Mouse (Mus musculus): Measurements from ENCODE around the gene Cluh. TPM values are rescaled to one million over a fixed set of nuclear protein-coding genes. Genes with fewer than 3 reads are reported as not detected.

The Cluh gene
- polyA plus RNA-seq (2015; fragmentation: Nextera tagmentation; extraction: Ambion mirVana): 18.7 and 22.7 TPM in 2 replicates

DNA sequence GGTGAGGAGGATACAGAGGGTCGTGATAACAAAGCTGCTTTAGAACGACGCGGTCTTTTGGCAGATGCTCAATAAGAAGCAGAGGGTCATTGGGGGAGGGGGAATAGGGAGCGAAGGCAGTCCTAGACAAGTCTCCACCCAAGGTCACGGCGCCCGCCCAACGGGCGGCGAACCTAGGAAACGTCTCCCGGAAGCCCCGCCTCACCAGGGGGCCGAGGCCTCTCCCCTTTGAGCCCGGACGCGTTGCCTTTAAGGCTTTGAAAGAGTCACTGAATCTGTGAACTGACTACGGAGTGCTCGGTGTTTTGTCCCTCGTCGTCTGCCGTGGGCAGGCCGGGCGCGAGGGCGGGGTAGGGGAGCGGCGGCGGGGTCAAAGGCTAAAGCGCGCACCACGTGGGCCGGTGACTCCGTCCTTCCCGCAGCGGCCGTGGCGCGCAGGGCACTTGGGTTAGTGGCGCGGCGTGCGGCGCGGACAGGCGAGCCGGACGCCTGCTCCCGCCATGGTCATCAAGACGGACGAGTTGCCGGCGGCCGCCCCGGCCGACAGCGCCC lies at the start of gene Cluh:
Gene Cluh, plus strand, starts transcription at position 401 of the 552 bp plus-strand sequence.
- peak within 1 kb of the TSS; percentile 91 for H3K4me2 ChIP-seq (ENCODE audit: low read length)
- H3K27me3 ChIP-seq (replicated peaks; ENCODE audit: control insufficient read depth, insufficient read depth, low read length): no peaks in the 10 kb centered on the region
- no peaks in the 10 kb centered on the region for H3K9me3 ChIP-seq (ENCODE audit: control insufficient read depth, low read length)
- under 1% methylated on average over 48 of the region's 58 CpGs for WGBS
- H3K4me3 ChIP-seq (ENCODE audit: low read length): peak within 1 kb of the TSS; percentile 75
- H3K27ac ChIP-seq (ENCODE audit: low read depth, low read length): peak within 1 kb of the TSS; percentile 66
- no peaks in the 10 kb centered on the region for H3K36me3 ChIP-seq (ENCODE audit: control insufficient read depth, insufficient read depth, low read length)
- H3K4me1 ChIP-seq (ENCODE audit: control insufficient read depth, insufficient read depth, low read depth, low read length): peaks cover 37% of the 10 kb centered on the region
- ATAC-seq: peak; percentile 88
- H3K9ac ChIP-seq (ENCODE audit: low read depth, low read length): peak within 1 kb of the TSS; percentile 84

DNA sequence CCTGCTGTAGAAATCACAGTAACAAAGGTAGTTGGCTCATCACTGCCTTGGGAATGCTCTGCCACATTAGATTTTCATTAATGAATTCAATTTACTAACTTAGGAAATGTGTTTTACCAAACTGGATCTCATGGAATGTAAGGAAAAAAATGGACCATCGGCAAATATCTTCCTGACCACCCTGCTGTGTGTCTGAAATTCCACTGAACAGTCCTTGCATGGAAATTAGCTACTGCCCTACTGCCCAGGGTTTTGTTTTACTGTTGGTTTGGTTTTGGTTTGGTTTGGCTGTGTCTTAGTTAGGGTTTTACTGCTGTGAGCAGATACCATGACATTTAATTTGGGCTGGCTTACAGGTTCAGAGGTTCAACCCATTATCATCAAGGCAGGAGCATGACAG lies 47.0 kb upstream of the Cluh start:
- ATAC-seq: no peak
- Histone ChIP-seq H3K27me3 (replicated peaks; ENCODE audit: control insufficient read depth, insufficient read depth, low read length) (no peaks in the 10 kb centered on the region), H3K9me3 (ENCODE audit: control insufficient read depth, low read length) (no peaks in the 10 kb centered on the region), H3K4me3 (ENCODE audit: low read length) (no peak overlapping the region), H3K9ac (ENCODE audit: low read depth, low read length) (no peak overlapping the region), H3K4me2 (ENCODE audit: low read length) (no peak overlapping the region), H3K27ac (ENCODE audit: low read depth, low read length) (no peak overlapping the region), H3K4me1 (ENCODE audit: control insufficient read depth, insufficient read depth, low read depth, low read length) (no peaks in the 10 kb centered on the region), H3K36me3 (ENCODE audit: control insufficient read depth, insufficient read depth, low read length) (no peaks in the 10 kb centered on the region)
- 78% methylated on average over 1 of the region's 1 CpGs for WGBS

DNA sequence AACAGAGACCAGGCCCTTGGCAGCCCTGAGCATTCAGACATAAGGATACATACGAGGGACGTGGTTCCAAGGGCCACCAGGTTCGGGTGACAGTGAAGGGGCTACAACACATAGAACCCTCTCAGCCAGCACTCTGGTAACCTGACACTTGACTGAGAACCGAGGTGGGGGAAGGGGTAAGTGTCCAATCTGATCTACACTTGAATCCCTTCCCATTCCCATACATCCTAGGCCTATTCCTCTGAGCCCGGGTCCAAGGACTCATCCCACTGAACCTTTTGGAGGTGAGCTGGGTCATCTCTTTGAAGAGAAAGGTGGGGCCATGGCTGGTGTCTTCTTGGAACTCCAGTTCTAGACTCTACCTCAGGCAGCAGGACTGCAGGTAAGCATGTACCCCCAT lies 39.2 kb upstream of the Cluh start:
- 29% methylated on average over 5 of the region's 5 CpGs for WGBS
- ATAC-seq: no peak
- no peaks in the 10 kb centered on the region for H3K36me3 ChIP-seq (ENCODE audit: control insufficient read depth, insufficient read depth, low read length)
- H3K4me1 ChIP-seq (ENCODE audit: control insufficient read depth, insufficient read depth, low read depth, low read length): peaks cover 7% of the 10 kb centered on the region
- H3K27me3 ChIP-seq (replicated peaks; ENCODE audit: control insufficient read depth, insufficient read depth, low read length): peaks cover 26% of the 10 kb centered on the region
- no peak overlapping the region for H3K27ac ChIP-seq (ENCODE audit: low read depth, low read length)
- peak overlapping the region; percentile 93 for H3K4me2 ChIP-seq (ENCODE audit: low read length)
- H3K9ac ChIP-seq (ENCODE audit: low read depth, low read length): no peak overlapping the region
- peak overlapping the region; percentile 56; the same call in 1 of the 2 replicates for H3K4me3 ChIP-seq (ENCODE audit: low read length)
- no peaks in the 10 kb centered on the region for H3K9me3 ChIP-seq (ENCODE audit: control insufficient read depth, low read length)

DNA sequence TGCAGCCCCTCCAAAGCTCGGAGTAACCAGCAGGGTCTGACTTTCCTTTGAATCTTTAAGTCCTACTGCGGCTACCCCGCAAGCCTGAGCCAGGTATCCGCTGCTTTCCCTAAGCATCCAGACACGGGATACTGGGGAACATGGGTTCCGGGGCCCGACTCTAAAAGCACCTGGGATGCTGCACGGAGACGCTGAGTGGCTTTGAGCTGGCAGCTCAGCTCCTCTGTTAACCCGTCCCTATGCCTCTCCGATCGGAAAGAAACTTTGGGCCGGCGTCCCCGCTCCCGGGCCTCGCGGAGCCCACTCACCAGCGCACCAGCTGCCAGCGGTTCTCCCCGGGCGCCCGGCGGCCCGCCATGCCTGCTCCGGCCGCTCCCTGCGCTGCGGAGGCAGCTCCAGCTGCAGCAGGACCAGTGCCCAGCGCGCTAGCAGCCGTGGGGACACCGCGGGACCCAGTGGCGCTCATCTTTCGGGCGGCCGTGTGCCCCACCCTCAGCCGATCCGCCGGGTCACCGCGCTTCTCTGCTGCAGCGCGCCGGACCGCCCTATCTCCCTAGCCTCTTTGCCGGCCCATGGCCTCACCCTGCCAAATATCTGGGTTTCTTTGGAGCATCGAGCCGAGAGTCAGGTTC lies 38.6 kb upstream of the Cluh start, which contains the start of gene Rap1gap2:
Gene Rap1gap2, minus strand, starts transcription at position 371 of the 632 bp plus-strand sequence.
- WGBS: under 1% methylated on average over 45 of the region's 50 CpGs
- Histone ChIP-seq H3K36me3 (ENCODE audit: control insufficient read depth, insufficient read depth, low read length) (no peaks in the 10 kb centered on the region), H3K9me3 (ENCODE audit: control insufficient read depth, low read length) (no peaks in the 10 kb centered on the region), H3K4me3 (ENCODE audit: low read length) (peak within 1 kb of the TSS; percentile 56), H3K4me2 (ENCODE audit: low read length) (peak within 1 kb of the TSS; percentile 93), H3K4me1 (ENCODE audit: control insufficient read depth, insufficient read depth, low read depth, low read length) (peaks cover 7% of the 10 kb centered on the region), H3K27me3 (replicated peaks; ENCODE audit: control insufficient read depth, insufficient read depth, low read length) (peaks cover 26% of the 10 kb centered on the region), H3K9ac (ENCODE audit: low read depth, low read length) (peak within 1 kb of the TSS; percentile 64), H3K27ac (ENCODE audit: low read depth, low read length) (no peak within 1 kb of the TSS)
- peak; percentile 56; the same call in 1 of the 2 replicates for ATAC-seq

DNA sequence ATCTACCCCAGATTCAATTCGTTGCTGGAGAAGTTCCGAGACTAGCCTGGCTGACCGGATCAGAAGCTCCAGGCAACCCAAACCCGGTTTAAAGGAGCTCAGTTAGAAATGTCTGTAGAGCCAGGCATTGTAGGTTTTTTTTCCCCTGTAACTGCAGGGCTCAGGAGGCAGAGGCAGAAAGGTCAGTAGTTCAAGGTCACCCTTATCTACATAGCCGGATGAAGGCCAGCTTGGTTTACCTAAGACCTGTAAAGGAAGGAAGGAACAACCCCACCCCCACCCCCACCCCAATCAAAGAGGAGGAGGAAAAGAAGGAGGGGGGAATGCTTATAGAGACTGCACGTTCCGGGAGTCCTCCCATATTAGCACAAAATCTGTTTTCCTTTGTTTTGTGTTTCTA lies 37.9 kb upstream of the Cluh start:
- H3K9me3 ChIP-seq (ENCODE audit: control insufficient read depth, low read length): no peaks in the 10 kb centered on the region
- peak overlapping the region; percentile 93 for H3K4me2 ChIP-seq (ENCODE audit: low read length)
- 16% methylated on average over 7 of the region's 7 CpGs for WGBS
- H3K36me3 ChIP-seq (ENCODE audit: control insufficient read depth, insufficient read depth, low read length): no peaks in the 10 kb centered on the region
- no peak overlapping the region for H3K9ac ChIP-seq (ENCODE audit: low read depth, low read length)
- peaks cover 30% of the 10 kb centered on the region for H3K27me3 ChIP-seq (replicated peaks; ENCODE audit: control insufficient read depth, insufficient read depth, low read length)
- no peak for ATAC-seq
- no peak overlapping the region for H3K27ac ChIP-seq (ENCODE audit: low read depth, low read length)
- peaks cover 7% of the 10 kb centered on the region for H3K4me1 ChIP-seq (ENCODE audit: control insufficient read depth, insufficient read depth, low read depth, low read length)
- no peak overlapping the region; the same call in 1 of the 2 replicates for H3K4me3 ChIP-seq (ENCODE audit: low read length)

DNA sequence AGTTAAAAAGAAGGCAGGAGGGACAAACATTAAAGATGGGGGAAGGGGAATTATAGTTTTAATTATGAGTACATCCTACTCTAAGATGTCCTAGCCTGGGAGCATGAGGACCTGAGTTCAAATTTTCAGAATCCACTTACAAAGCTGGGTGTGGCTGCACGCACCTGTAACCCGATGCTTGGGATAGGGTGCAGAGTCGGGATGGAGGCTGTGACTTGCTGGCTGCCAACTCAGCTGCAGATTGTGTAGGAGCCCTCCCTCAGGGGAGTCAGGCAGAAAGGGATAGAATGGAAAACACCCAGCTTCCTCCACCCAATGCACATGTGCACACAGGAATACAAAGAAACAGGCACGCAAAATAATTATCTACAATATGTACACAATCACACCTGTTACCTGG lies 35.9 kb upstream of the Cluh start:
- no peaks in the 10 kb centered on the region for H3K9me3 ChIP-seq (ENCODE audit: control insufficient read depth, low read length)
- no peak for ATAC-seq
- H3K4me2 ChIP-seq (ENCODE audit: low read length): no peak overlapping the region
- WGBS: 69% methylated on average over 4 of the region's 4 CpGs
- no peaks in the 10 kb centered on the region for H3K36me3 ChIP-seq (ENCODE audit: control insufficient read depth, insufficient read depth, low read length)
- H3K27ac ChIP-seq (ENCODE audit: low read depth, low read length): no peak overlapping the region
- H3K4me1 ChIP-seq (ENCODE audit: control insufficient read depth, insufficient read depth, low read depth, low read length): peaks cover 7% of the 10 kb centered on the region
- no peak overlapping the region for H3K4me3 ChIP-seq (ENCODE audit: low read length)
- no peak overlapping the region for H3K9ac ChIP-seq (ENCODE audit: low read depth, low read length)
- H3K27me3 ChIP-seq (replicated peaks; ENCODE audit: control insufficient read depth, insufficient read depth, low read length): peaks cover 27% of the 10 kb centered on the region

DNA sequence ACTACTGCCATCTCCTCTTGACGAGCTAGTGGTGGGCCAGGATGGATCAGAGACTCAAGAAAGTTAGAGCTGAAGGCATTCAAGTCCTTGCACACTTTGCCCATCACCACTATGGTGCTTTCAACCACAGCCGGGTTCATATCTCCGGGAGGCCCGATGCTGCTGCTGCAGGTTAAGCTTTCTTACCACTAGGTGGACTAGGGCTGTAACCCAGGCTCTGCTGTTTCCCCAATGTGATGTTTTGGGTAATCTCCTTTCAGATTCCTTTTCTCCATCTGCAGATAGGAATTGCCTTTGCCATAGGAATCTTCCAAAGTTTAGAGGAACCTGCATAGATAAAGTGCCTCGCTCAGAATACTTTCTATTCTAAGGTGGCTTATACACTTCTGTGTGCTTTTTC lies 33.7 kb upstream of the Cluh start:
- ATAC-seq: no peak
- Histone ChIP-seq H3K36me3 (ENCODE audit: control insufficient read depth, insufficient read depth, low read length) (no peaks in the 10 kb centered on the region), H3K27ac (ENCODE audit: low read depth, low read length) (no peak overlapping the region), H3K4me2 (ENCODE audit: low read length) (no peak overlapping the region), H3K9me3 (ENCODE audit: control insufficient read depth, low read length) (no peaks in the 10 kb centered on the region), H3K4me3 (ENCODE audit: low read length) (no peak overlapping the region), H3K4me1 (ENCODE audit: control insufficient read depth, insufficient read depth, low read depth, low read length) (peaks cover 6% of the 10 kb centered on the region), H3K27me3 (replicated peaks; ENCODE audit: control insufficient read depth, insufficient read depth, low read length) (peaks cover 18% of the 10 kb centered on the region), H3K9ac (ENCODE audit: low read depth, low read length) (no peak overlapping the region)
- 61% methylated on average over 5 of the region's 5 CpGs for WGBS

DNA sequence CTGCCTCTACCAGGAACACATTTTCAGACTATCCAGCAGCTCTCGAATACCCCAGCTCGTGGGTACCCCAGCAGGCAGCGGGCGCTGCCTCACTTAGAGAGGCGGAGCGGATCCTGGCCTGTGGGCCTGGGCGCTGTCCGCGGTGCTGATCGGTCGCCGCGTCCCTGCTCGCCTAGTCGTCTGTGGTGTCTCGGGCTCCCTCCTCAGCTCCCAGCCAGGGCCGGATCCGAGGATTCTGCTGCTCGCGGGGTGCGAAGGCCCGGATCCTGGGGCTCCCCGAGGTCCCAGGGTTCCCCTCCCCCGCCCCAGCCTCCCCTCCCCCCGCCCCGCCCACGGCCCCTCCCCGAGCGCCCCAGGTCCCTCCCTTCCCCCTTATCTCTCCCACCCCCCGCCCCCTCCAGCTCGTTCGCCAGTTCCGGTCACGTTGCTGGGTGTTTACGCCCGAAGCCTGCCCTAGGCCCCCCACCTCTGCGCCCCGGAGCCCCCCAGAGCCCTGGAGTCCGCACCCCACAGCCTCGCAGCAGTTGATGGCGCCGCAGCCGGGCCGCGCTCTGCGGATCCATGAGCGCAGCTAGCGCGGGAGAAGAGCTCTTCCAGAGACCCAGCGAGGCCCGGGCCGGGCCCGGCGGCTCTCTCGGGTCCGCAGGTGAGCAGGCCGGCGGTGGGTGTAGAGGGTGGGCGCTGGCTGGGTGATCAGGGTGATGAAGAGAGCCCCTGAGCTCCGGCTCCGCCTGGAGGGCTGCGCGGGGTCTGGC lies 29.9 kb upstream of the Cluh start, which contains the start of gene Ccdc92b:
Gene Ccdc92b, plus strand, starts transcription at position 405 of the 755 bp plus-strand sequence.
- Histone ChIP-seq H3K36me3 (ENCODE audit: control insufficient read depth, insufficient read depth, low read length) (no peaks in the 10 kb centered on the region), H3K4me2 (ENCODE audit: low read length) (peak within 1 kb of the TSS; percentile 57), H3K9me3 (ENCODE audit: control insufficient read depth, low read length) (no peaks in the 10 kb centered on the region), H3K27ac (ENCODE audit: low read depth, low read length) (peak within 1 kb of the TSS; percentile 59; the same call in 1 of the 2 replicates), H3K4me3 (ENCODE audit: low read length) (peak within 1 kb of the TSS; percentile 72), H3K27me3 (replicated peaks; ENCODE audit: control insufficient read depth, insufficient read depth, low read length) (peaks cover 4% of the 10 kb centered on the region), H3K4me1 (ENCODE audit: control insufficient read depth, insufficient read depth, low read depth, low read length) (peaks cover 2% of the 10 kb centered on the region; the same call in 1 of the 2 replicates), H3K9ac (ENCODE audit: low read depth, low read length) (peak within 1 kb of the TSS; percentile 87)
- 1% methylated on average over 52 of the region's 63 CpGs for WGBS
- peak; percentile 82 for ATAC-seq

DNA sequence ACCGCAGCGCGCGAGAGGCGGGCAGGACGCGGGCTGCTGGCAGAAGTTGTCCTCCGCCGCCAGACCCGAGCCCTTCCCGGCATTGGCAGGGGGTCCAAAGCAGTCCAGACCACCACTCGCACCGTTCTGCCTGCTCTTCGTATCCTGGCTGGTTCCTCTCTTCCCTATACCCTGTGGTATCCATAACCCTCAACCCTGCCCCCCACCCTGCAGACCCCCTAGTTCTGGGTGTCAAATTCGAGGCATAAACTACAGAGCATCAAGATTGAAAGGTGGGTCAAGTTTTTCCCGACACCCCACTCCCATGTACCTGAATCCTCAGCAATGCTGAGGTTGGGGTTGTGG lies 29.4 kb upstream of the Cluh start:
- Histone ChIP-seq H3K27me3 (replicated peaks; ENCODE audit: control insufficient read depth, insufficient read depth, low read length) (peaks cover 4% of the 10 kb centered on the region), H3K4me3 (ENCODE audit: low read length) (peak overlapping the region; percentile 72), H3K9me3 (ENCODE audit: control insufficient read depth, low read length) (no peaks in the 10 kb centered on the region), H3K4me1 (ENCODE audit: control insufficient read depth, insufficient read depth, low read depth, low read length) (peaks cover 2% of the 10 kb centered on the region; the same call in 1 of the 2 replicates), H3K27ac (ENCODE audit: low read depth, low read length) (peak overlapping the region; percentile 59; the same call in 1 of the 2 replicates), H3K9ac (ENCODE audit: low read depth, low read length) (peak overlapping the region; percentile 87), H3K4me2 (ENCODE audit: low read length) (peak overlapping the region; percentile 57), H3K36me3 (ENCODE audit: control insufficient read depth, insufficient read depth, low read length) (no peaks in the 10 kb centered on the region)
- no peak; the same call in 1 of the 2 replicates for ATAC-seq
- 2% methylated on average over 16 of the region's 16 CpGs for WGBS
